Mouse (Mus musculus) stomach, embryonic 14.5 days (tissue): Measurements from ENCODE around the gene Irak4. TPM values are rescaled to one million over a fixed set of nuclear protein-coding genes. Genes with fewer than 3 reads are reported as not detected.

Source experiments
- ATAC-seq: fragments of 200-750 bp; cut with Nextera tagmentation; 2 replicates; pipeline ENCODE4 v1.8.0; 2017; ENCODE audit warnings: low read depth, moderate TSS enrichment; ENCODE audit not compliant: insufficient number of reproducible peaks, insufficient read depth, low FRiP score
- H3K27ac ChIP-seq: fragments of 300-500 bp; sonication (generic); 2 replicates; pipeline ENCODE4 v1.5.1; 2014; ENCODE audit warnings: mild to moderate bottlenecking, low read length, moderate library complexity, mixed read lengths
- H3K27me3 ChIP-seq: fragments of 300-500 bp; sonication (generic); 2 replicates; pipeline ENCODE4 v1.6.1; 2014; ENCODE audit warnings: low read length, control low read depth, mixed read lengths; ENCODE audit not compliant: control insufficient read depth, insufficient read depth
- H3K36me3 ChIP-seq: fragments of 300-500 bp; sonication (generic); 2 replicates; pipeline ENCODE4 v1.6.1; 2014; ENCODE audit warnings: mild to moderate bottlenecking, control low read depth, low read length, moderate library complexity, mixed read lengths; ENCODE audit not compliant: control insufficient read depth, insufficient read depth
- H3K4me1 ChIP-seq: fragments of 300-500 bp; sonication (generic); 2 replicates; pipeline ENCODE4 v1.6.1; 2014; ENCODE audit warnings: low read length, control low read depth, mixed read lengths; ENCODE audit not compliant: control insufficient read depth, insufficient read depth
- H3K4me2 ChIP-seq: fragments of 300-500 bp; sonication (generic); replicated peaks from 2 replicates; pipeline ENCODE4 v1.6.1; 2014; ENCODE audit warnings: low read depth, low read length, control low read depth
- H3K4me3 ChIP-seq: fragments of 300-500 bp; sonication (generic); 2 replicates; pipeline ENCODE4 v1.5.1; 2014; ENCODE audit warnings: low read depth, low read length, control low read depth
- H3K9ac ChIP-seq: fragments of 300-500 bp; sonication (generic); replicated peaks from 2 replicates; pipeline ENCODE4 v1.6.1; 2014; ENCODE audit warnings: low read depth, mild to moderate bottlenecking, control low read depth, low read length, moderate library complexity, mixed read lengths
- H3K9me3 ChIP-seq: fragments of 300-500 bp; sonication (generic); 2 replicates; pipeline ENCODE4 v1.6.1; 2016; ENCODE audit warnings: low read depth, low read length, control low read depth; ENCODE audit not compliant: control insufficient read depth
- WGBS: fragments of 180-500 bp; shearing (Covaris S2); extraction: QIAGEN DNeasy Blood & Tissue Kit; methylation state at CpG from one replicate; pipeline ENCODE4 v1.1.7; 2014; 5-methylcytosine and 5-hydroxymethylcytosine counted together
- polyA plus RNA-seq: library from polyadenylated mRNA; unstranded; fragments of >200 nt; fragmentation: Nextera tagmentation; extraction: Ambion mirVana; gene quantifications from 2 replicates; pipeline ENCODE4 v1.2.1, GENCODE M21; 2014

The Irak4 gene
- 7.0 and 10.3 TPM in 2 replicates for polyA plus RNA-seq

GRCm38 (mm10) chr15:94543409-94544051 lies at the start of gene Irak4, which contains the start of gene Pus7l:
TSS of gene Irak4 (plus strand) at chr15:94543643.
TSS of gene Pus7l (minus strand) at chr15:94543547.
- under 1% methylated on average over 45 of the region's 45 CpGs for WGBS
- H3K9ac ChIP-seq, result peak within 1 kb of the TSS; percentile 65
- H3K4me1 ChIP-seq, result no peaks in the 10 kb centered on the region
- H3K27ac ChIP-seq, result peak within 1 kb of the TSS; percentile 84
- no peaks in the 10 kb centered on the region for H3K36me3 ChIP-seq
- peak within 1 kb of the TSS; percentile 83 for H3K4me3 ChIP-seq
- no peaks in the 10 kb centered on the region for H3K27me3 ChIP-seq
- ATAC-seq, result peak; percentile 99
- H3K4me2 ChIP-seq, result peak within 1 kb of the TSS; percentile 83
- no peaks in the 10 kb centered on the region for H3K9me3 ChIP-seq

- H3K9me3 ChIP-seq, result no peaks in the 10 kb centered on the region
- H3K4me3 ChIP-seq, result no peak overlapping the region
- H3K27ac ChIP-seq, result no peak overlapping the region
- no peaks in the 10 kb centered on the region for H3K4me1 ChIP-seq
- no peak for ATAC-seq
- H3K9ac ChIP-seq, result no peak overlapping the region
- no peak overlapping the region for H3K4me2 ChIP-seq
- H3K36me3 ChIP-seq, result no peaks in the 10 kb centered on the region
- H3K27me3 ChIP-seq, result no peaks in the 10 kb centered on the region
- WGBS, result 100% methylated on average over 1 of the region's 1 CpGs
Observed at GRCm38 (mm10) chr15:94494445-94494844, 49.0 kb upstream of the Irak4 start.

- H3K9me3 ChIP-seq, result no peaks in the 10 kb centered on the region
- no peak overlapping the region for H3K9ac ChIP-seq
- no peak for ATAC-seq
- H3K27ac ChIP-seq, result no peak overlapping the region
- H3K4me2 ChIP-seq, result no peak overlapping the region
- H3K36me3 ChIP-seq, result no peaks in the 10 kb centered on the region; the same call in 1 of the 2 replicates
- H3K4me3 ChIP-seq, result no peak overlapping the region
- no peaks in the 10 kb centered on the region for H3K4me1 ChIP-seq
- WGBS, result 85% methylated on average over 10 of the region's 10 CpGs
- H3K27me3 ChIP-seq, result no peaks in the 10 kb centered on the region
Observed at GRCm38 (mm10) chr15:94495936-94496335, 47.5 kb upstream of the Irak4 start.

- no peak for ATAC-seq
Observed at GRCm38 (mm10) chr15:94499260-94499659, 44.2 kb upstream of the Irak4 start.

GRCm38 (mm10) chr15:94503451-94504215 lies 39.8 kb upstream of the Irak4 start:
- no peaks in the 10 kb centered on the region for H3K4me1 ChIP-seq
- WGBS, result 78% methylated on average over 12 of the region's 12 CpGs
- H3K27ac ChIP-seq, result no peak overlapping the region
- no peak overlapping the region for H3K9ac ChIP-seq
- no peaks in the 10 kb centered on the region; the same call in 1 of the 2 replicates for H3K36me3 ChIP-seq
- ATAC-seq, result no peak
- H3K9me3 ChIP-seq, result no peaks in the 10 kb centered on the region
- H3K4me3 ChIP-seq, result no peak overlapping the region
- H3K27me3 ChIP-seq, result no peaks in the 10 kb centered on the region
- no peak overlapping the region for H3K4me2 ChIP-seq

More at GRCm38 (mm10) chr15:94499260-94499659, 44.2 kb upstream of the Irak4 start:
- no peaks in the 10 kb centered on the region for H3K9me3 ChIP-seq
- H3K27me3 ChIP-seq, result no peaks in the 10 kb centered on the region
- WGBS, result 65% methylated on average over 1 of the region's 1 CpGs
- H3K36me3 ChIP-seq, result no peaks in the 10 kb centered on the region; the same call in 1 of the 2 replicates
- no peaks in the 10 kb centered on the region for H3K4me1 ChIP-seq
- no peak overlapping the region for H3K4me2 ChIP-seq
- H3K4me3 ChIP-seq, result no peak overlapping the region
- no peak overlapping the region for H3K9ac ChIP-seq
- H3K27ac ChIP-seq, result no peak overlapping the region

GRCm38 (mm10) chr15:94517913-94518491 lies 25.4 kb upstream of the Irak4 start:
- ATAC-seq, result no peak
- Histone ChIP-seq H3K36me3 (no peaks in the 10 kb centered on the region), H3K4me3 (no peak overlapping the region), H3K27ac (no peak overlapping the region), H3K9me3 (no peaks in the 10 kb centered on the region), H3K27me3 (no peaks in the 10 kb centered on the region), H3K4me2 (no peak overlapping the region), H3K9ac (no peak overlapping the region), H3K4me1 (no peaks in the 10 kb centered on the region)
- 66% methylated on average over 16 of the region's 16 CpGs for WGBS

GRCm38 (mm10) chr15:94520205-94520900 lies 23.1 kb upstream of the Irak4 start:
- no peaks in the 10 kb centered on the region for H3K27me3 ChIP-seq
- no peaks in the 10 kb centered on the region for H3K4me1 ChIP-seq
- H3K9ac ChIP-seq, result no peak overlapping the region
- no peak overlapping the region for H3K4me2 ChIP-seq
- no peaks in the 10 kb centered on the region for H3K36me3 ChIP-seq
- H3K27ac ChIP-seq, result no peak overlapping the region
- ATAC-seq, result no peak
- no peak overlapping the region for H3K4me3 ChIP-seq
- 38% methylated on average over 9 of the region's 9 CpGs for WGBS
- no peaks in the 10 kb centered on the region for H3K9me3 ChIP-seq

GRCm38 (mm10) chr15:94520959-94521358 lies 22.5 kb upstream of the Irak4 start:
- no peaks in the 10 kb centered on the region for H3K9me3 ChIP-seq
- WGBS, result 70% methylated on average over 5 of the region's 5 CpGs
- no peak overlapping the region for H3K9ac ChIP-seq
- H3K27ac ChIP-seq, result no peak overlapping the region
- ATAC-seq, result no peak
- H3K4me2 ChIP-seq, result no peak overlapping the region
- no peaks in the 10 kb centered on the region for H3K36me3 ChIP-seq
- no peak overlapping the region for H3K4me3 ChIP-seq
- no peaks in the 10 kb centered on the region for H3K4me1 ChIP-seq
- H3K27me3 ChIP-seq, result no peaks in the 10 kb centered on the region
